Mouse (Mus musculus) adipocyte (in vitro differentiated cells): Measurements from ENCODE around the gene Bahd1.

Experiments used
- DNase-seq: peaks from one replicate; pipeline ENCODE4 v3.0.0-alpha.2; 2016; ENCODE audit warnings: low spot score

The Bahd1 gene

GRCm38 (mm10) chr2:118941341-118941740 is 41.2 kb downstream of the Bahd1 start:
- no peak for DNase-seq

GRCm38 (mm10) chr2:118943232-118943631 is 43.1 kb downstream of the Bahd1 start:
- DNase-seq, result no peak

- no peak for DNase-seq
Measured at GRCm38 (mm10) chr2:118948818-118949217, 48.6 kb downstream of the Bahd1 start.

GRCm38 (mm10) chr2:118949699-118950098 is 49.5 kb downstream of the Bahd1 start:
- no peak for DNase-seq

- no peak for DNase-seq
Measured at GRCm38 (mm10) chr2:118956497-118956896, 56.3 kb downstream of the Bahd1 start.

- DNase-seq, result no peak
Measured at GRCm38 (mm10) chr2:118959644-118960043, 59.5 kb downstream of the Bahd1 start.

- DNase-seq, result no peak
Measured at GRCm38 (mm10) chr2:118960413-118960812, 60.2 kb downstream of the Bahd1 start.

- peak; percentile 23 for DNase-seq
Measured at GRCm38 (mm10) chr2:118961546-118961945, 61.4 kb downstream of the Bahd1 start.

- no peak for DNase-seq
Measured at GRCm38 (mm10) chr2:118963007-118963675, 63.0 kb downstream of the Bahd1 start.

- no peak for DNase-seq
Measured at GRCm38 (mm10) chr2:118963676-118964012, 63.5 kb downstream of the Bahd1 start.

GRCm38 (mm10) chr2:118969585-118970147 is 69.5 kb downstream of the Bahd1 start:
- no peak for DNase-seq

- DNase-seq, result no peak
Measured at GRCm38 (mm10) chr2:118972048-118972447, 71.9 kb downstream of the Bahd1 start.

GRCm38 (mm10) chr2:118972687-118973376 is 72.7 kb downstream of the Bahd1 start:
- peak; percentile 69 for DNase-seq
